Mouse (Mus musculus) testis, adult 2 months (tissue): ENCODE measurements around the gene Casp7. TPM values are rescaled to one million over a fixed set of nuclear protein-coding genes. Genes with fewer than 3 reads are reported as not detected.

Experiments used
- H3K27ac ChIP-seq: fragments of 200-500 bp; 2 replicates; pipeline ENCODE4 v1.5.1; 2012; ENCODE audit warnings: low read depth, low read length; ENCODE audit not compliant: control insufficient read depth, insufficient read depth
- H3K27me3 ChIP-seq: fragments of 200-500 bp; 2 replicates; pipeline ENCODE4 v1.6.1; 2012; ENCODE audit warnings: mild to moderate bottlenecking, low read length, moderate library complexity; ENCODE audit not compliant: control insufficient read depth, insufficient read depth
- H3K36me3 ChIP-seq: fragments of 200-500 bp; 2 replicates; pipeline ENCODE4 v1.6.1; 2012; ENCODE audit warnings: mild to moderate bottlenecking, low read length; ENCODE audit not compliant: control insufficient read depth, insufficient read depth
- H3K4me1 ChIP-seq: fragments of 200-500 bp; 2 replicates; pipeline ENCODE4 v1.6.1; 2012; ENCODE audit warnings: low read length; ENCODE audit not compliant: control insufficient read depth, insufficient read depth
- H3K4me3 ChIP-seq: fragments of 200-500 bp; 2 replicates; pipeline ENCODE4 v1.5.1; 2012; ENCODE audit warnings: low read depth, mild to moderate bottlenecking, low read length, moderate library complexity, mixed read lengths; ENCODE audit not compliant: control insufficient read depth
- CTCF ChIP-seq: fragments of 200-500 bp; IDR thresholded peaks from 2 replicates; pipeline ENCODE4 v1.5.1; 2012; ENCODE audit warnings: low read depth, mild to moderate bottlenecking, inconsistent platforms, low read length, moderate library complexity; ENCODE audit not compliant: control insufficient read depth, insufficient read depth, insufficient replicate concordance
- POLR2A ChIP-seq: fragments of 200-500 bp; IDR thresholded peaks from 2 replicates; pipeline ENCODE4 v1.6.1; 2012; ENCODE audit warnings: low read depth, mild to moderate bottlenecking, inconsistent platforms, low read length, moderate library complexity; ENCODE audit not compliant: control insufficient read depth
- polyA plus RNA-seq: library from polyadenylated mRNA; depleted of rRNA; stranded (reverse); fragments of >200 nt; gene quantifications from 2 replicates; pipeline ENCODE4 v1.2.3, GENCODE M21; 2012

Gene Casp7
- polyA plus RNA-seq, 1 experiment, result 1.7 TPM

GRCm38 (mm10) chr19:56449537-56449936 is 52.6 kb downstream of the Casp7 start:
- H3K4me3 ChIP-seq, result no peak overlapping the region
- H3K27ac ChIP-seq, result no peak overlapping the region
- H3K27me3 ChIP-seq, result no peaks in the 10 kb centered on the region
- TF ChIP-seq POLR2A, result no peak
- TF ChIP-seq CTCF, result no peak
- no peaks in the 10 kb centered on the region for H3K36me3 ChIP-seq
- H3K4me1 ChIP-seq, result no peaks in the 10 kb centered on the region

GRCm38 (mm10) chr19:56450892-56451291 is 54.0 kb downstream of the Casp7 start:
- Histone ChIP-seq H3K27ac (no peak overlapping the region), H3K36me3 (no peaks in the 10 kb centered on the region), H3K4me1 (no peaks in the 10 kb centered on the region), H3K4me3 (no peak overlapping the region), H3K27me3 (no peaks in the 10 kb centered on the region)
- no peak for TF ChIP-seq POLR2A
- TF ChIP-seq CTCF, result no peak

GRCm38 (mm10) chr19:56451867-56452266 is 54.9 kb downstream of the Casp7 start:
- no peak overlapping the region for H3K4me3 ChIP-seq
- no peaks in the 10 kb centered on the region for H3K4me1 ChIP-seq
- TF ChIP-seq CTCF (no peak), POLR2A (no peak)
- no peaks in the 10 kb centered on the region for H3K36me3 ChIP-seq
- no peaks in the 10 kb centered on the region for H3K27me3 ChIP-seq
- no peak overlapping the region for H3K27ac ChIP-seq

- Histone ChIP-seq H3K36me3 (no peaks in the 10 kb centered on the region), H3K27me3 (no peaks in the 10 kb centered on the region), H3K4me3 (no peak overlapping the region), H3K4me1 (no peaks in the 10 kb centered on the region), H3K27ac (no peak overlapping the region)
- TF ChIP-seq CTCF, result no peak
- TF ChIP-seq POLR2A, result no peak
Measured at GRCm38 (mm10) chr19:56452421-56452820, 55.5 kb downstream of the Casp7 start.

- Histone ChIP-seq H3K4me3 (no peak overlapping the region), H3K4me1 (no peaks in the 10 kb centered on the region), H3K27ac (no peak overlapping the region), H3K36me3 (no peaks in the 10 kb centered on the region), H3K27me3 (no peaks in the 10 kb centered on the region)
- TF ChIP-seq CTCF (no peak), POLR2A (no peak)
Measured at GRCm38 (mm10) chr19:56454862-56455261, 57.9 kb downstream of the Casp7 start.

GRCm38 (mm10) chr19:56455369-56455768 is 58.4 kb downstream of the Casp7 start:
- Histone ChIP-seq H3K4me1 (no peaks in the 10 kb centered on the region), H3K27me3 (no peaks in the 10 kb centered on the region), H3K27ac (no peak overlapping the region), H3K36me3 (no peaks in the 10 kb centered on the region), H3K4me3 (no peak overlapping the region)
- TF ChIP-seq CTCF, result no peak
- no peak for TF ChIP-seq POLR2A

- Histone ChIP-seq H3K36me3 (no peaks in the 10 kb centered on the region), H3K27me3 (no peaks in the 10 kb centered on the region), H3K4me3 (no peak overlapping the region), H3K27ac (no peak overlapping the region), H3K4me1 (no peaks in the 10 kb centered on the region; the same call in 1 of the 2 replicates)
- TF ChIP-seq POLR2A (no peak), CTCF (no peak)
Measured at GRCm38 (mm10) chr19:56457569-56457968, 60.6 kb downstream of the Casp7 start.
